Mouse (Mus musculus): Measurements from ENCODE around the gene Tnip1. TPM values are rescaled to one million over a fixed set of nuclear protein-coding genes. Genes with fewer than 3 reads are reported as not detected.

Gene Tnip1
- total RNA-seq, 1 experiment from 2014 or later, result 20.2 TPM

GRCm38 (mm10) chr11:54887927-54888326 lies 74.8 kb downstream of the Tnip1 start:
- ATAC-seq (replicated peaks; ENCODE audit: low read depth, poor library complexity, severe bottlenecking), result no peak

- no peak for ATAC-seq (replicated peaks; ENCODE audit: low read depth, poor library complexity, severe bottlenecking)
Measured at GRCm38 (mm10) chr11:54885406-54885805, 77.3 kb downstream of the Tnip1 start.

GRCm38 (mm10) chr11:54884937-54885336 lies 77.8 kb downstream of the Tnip1 start:
- ATAC-seq (replicated peaks; ENCODE audit: low read depth, poor library complexity, severe bottlenecking), result peak; percentile 53

- peak; percentile 50 for ATAC-seq (replicated peaks; ENCODE audit: low read depth, poor library complexity, severe bottlenecking)
Measured at GRCm38 (mm10) chr11:54884197-54884828, 78.4 kb downstream of the Tnip1 start.

GRCm38 (mm10) chr11:54882671-54883070 lies 80.0 kb downstream of the Tnip1 start:
- ATAC-seq (replicated peaks; ENCODE audit: low read depth, poor library complexity, severe bottlenecking), result no peak

- no peak for ATAC-seq (replicated peaks; ENCODE audit: low read depth, poor library complexity, severe bottlenecking)
Measured at GRCm38 (mm10) chr11:54881051-54881474, 81.7 kb downstream of the Tnip1 start.

GRCm38 (mm10) chr11:54879922-54880321 lies 82.8 kb downstream of the Tnip1 start:
- no peak for ATAC-seq (replicated peaks; ENCODE audit: low read depth, poor library complexity, severe bottlenecking)

GRCm38 (mm10) chr11:54879434-54879833 lies 83.3 kb downstream of the Tnip1 start:
- peak; percentile 91 for ATAC-seq (replicated peaks; ENCODE audit: low read depth, poor library complexity, severe bottlenecking)

GRCm38 (mm10) chr11:54878893-54879292 lies 83.8 kb downstream of the Tnip1 start:
- ATAC-seq (replicated peaks; ENCODE audit: low read depth, poor library complexity, severe bottlenecking), result no peak

- no peak for ATAC-seq (replicated peaks; ENCODE audit: low read depth, poor library complexity, severe bottlenecking)
Measured at GRCm38 (mm10) chr11:54876031-54876430, 86.7 kb downstream of the Tnip1 start.

GRCm38 (mm10) chr11:54871831-54872537 lies 90.7 kb downstream of the Tnip1 start:
- no peak for ATAC-seq (replicated peaks; ENCODE audit: low read depth, poor library complexity, severe bottlenecking)

- ATAC-seq (replicated peaks; ENCODE audit: low read depth, poor library complexity, severe bottlenecking), result no peak
Measured at GRCm38 (mm10) chr11:54869318-54869717, 93.4 kb downstream of the Tnip1 start.

GRCm38 (mm10) chr11:54868445-54868844 lies 94.3 kb downstream of the Tnip1 start:
- ATAC-seq (replicated peaks; ENCODE audit: low read depth, poor library complexity, severe bottlenecking), result no peak

GRCm38 (mm10) chr11:54867903-54868434 lies 94.7 kb downstream of the Tnip1 start:
- no peak for ATAC-seq (replicated peaks; ENCODE audit: low read depth, poor library complexity, severe bottlenecking)

GRCm38 (mm10) chr11:54867049-54867385 lies 95.7 kb downstream of the Tnip1 start:
- ATAC-seq (replicated peaks; ENCODE audit: low read depth, poor library complexity, severe bottlenecking), result no peak

- peak; percentile 60 for ATAC-seq (replicated peaks; ENCODE audit: low read depth, poor library complexity, severe bottlenecking)
Measured at GRCm38 (mm10) chr11:54866119-54867048, 96.3 kb downstream of the Tnip1 start, which contains the start of gene Hint1. Hint1 (plus strand) TSS chr11:54866383.

GRCm38 (mm10) chr11:54865330-54866085 lies 97.2 kb downstream of the Tnip1 start:
- no peak for ATAC-seq (replicated peaks; ENCODE audit: low read depth, poor library complexity, severe bottlenecking)

- ATAC-seq (replicated peaks; ENCODE audit: low read depth, poor library complexity, severe bottlenecking), result 0 out of 2 replicates have a peak, but pooled peaks have one; percentile 15
Measured at GRCm38 (mm10) chr11:54862621-54863520, 99.8 kb downstream of the Tnip1 start.
